Mouse (Mus musculus) spleen, adult 2 months (tissue): ENCODE data around the gene Galnt6.

ENCODE experiments used
- CTCF ChIP-seq: fragments of 200-500 bp; IDR thresholded peaks from 2 replicates; pipeline ENCODE4 v1.5.1; 2011; ENCODE audit warnings: mild to moderate bottlenecking, inconsistent platforms; ENCODE audit not compliant: insufficient read depth, insufficient read length, insufficient replicate concordance; ENCODE audit errors: extremely low read depth
- POLR2A ChIP-seq: fragments of 200-500 bp; IDR thresholded peaks from 2 replicates; pipeline ENCODE4 v1.6.1; 2011; ENCODE audit warnings: low read depth, low read length, inconsistent platforms

- TF ChIP-seq CTCF: no peak
- no peak for TF ChIP-seq POLR2A
Measured at GRCm38 (mm10) chr15:100677675-100678074, 51.5 kb downstream of the Galnt6 start.
